Mouse (Mus musculus) embryonic facial prominence, embryonic 15.5 days (tissue): Measurements from ENCODE around the gene Lamtor3. TPM values are rescaled to one million over a fixed set of nuclear protein-coding genes. Genes with fewer than 3 reads are reported as not detected.

Experiments
- ATAC-seq: fragments of 200-750 bp; cut with Nextera tagmentation; 2 replicates; pipeline ENCODE4 v1.8.0; 2017; ENCODE audit warnings: low read depth, moderate TSS enrichment; ENCODE audit not compliant: insufficient number of reproducible peaks, low FRiP score, low TSS enrichment
- H3K27ac ChIP-seq: fragments of 300-500 bp; sonication (generic); replicated peaks from 2 replicates; pipeline ENCODE4 v1.5.1; 2015; ENCODE audit warnings: mild to moderate bottlenecking, inconsistent platforms
- H3K27me3 ChIP-seq: fragments of 300-500 bp; sonication (generic); 2 replicates; pipeline ENCODE4 v1.6.1; 2015; ENCODE audit warnings: inconsistent platforms
- H3K36me3 ChIP-seq: fragments of 300-500 bp; sonication (generic); 2 replicates; pipeline ENCODE4 v1.6.1; 2015; ENCODE audit warnings: mild to moderate bottlenecking, inconsistent platforms
- H3K4me1 ChIP-seq: fragments of 300-500 bp; sonication (generic); 2 replicates; pipeline ENCODE4 v1.6.1; 2015; ENCODE audit warnings: inconsistent platforms
- H3K4me2 ChIP-seq: fragments of 300-500 bp; sonication (generic); replicated peaks from 2 replicates; pipeline ENCODE4 v1.6.1; 2015; ENCODE audit warnings: mild to moderate bottlenecking, inconsistent platforms
- H3K4me3 ChIP-seq: fragments of 300-500 bp; sonication (generic); replicated peaks from 2 replicates; pipeline ENCODE4 v1.5.1; 2015; ENCODE audit warnings: mild to moderate bottlenecking, inconsistent platforms
- H3K9ac ChIP-seq: fragments of 300-500 bp; sonication (generic); 2 replicates; pipeline ENCODE4 v1.6.1; 2015; ENCODE audit warnings: inconsistent platforms
- H3K9me3 ChIP-seq: fragments of 300-500 bp; sonication (generic); replicated peaks from 2 replicates; pipeline ENCODE4 v1.6.1; 2016; ENCODE audit warnings: inconsistent platforms
- WGBS: fragments of 180-500 bp; shearing (Covaris S2); methylation state at CpG from one replicate; pipeline ENCODE4 v1.1.7; 2015; 5-methylcytosine and 5-hydroxymethylcytosine counted together
- polyA plus RNA-seq: library from polyadenylated mRNA; unstranded; fragments of >200 nt; fragmentation: Nextera tagmentation; extraction: Ambion mirVana; gene quantifications from 2 replicates; pipeline ENCODE4 v1.2.1, GENCODE M21; 2015

The Lamtor3 gene
- polyA plus RNA-seq, 1 experiment from 2014 or later: 110 TPM

DNA sequence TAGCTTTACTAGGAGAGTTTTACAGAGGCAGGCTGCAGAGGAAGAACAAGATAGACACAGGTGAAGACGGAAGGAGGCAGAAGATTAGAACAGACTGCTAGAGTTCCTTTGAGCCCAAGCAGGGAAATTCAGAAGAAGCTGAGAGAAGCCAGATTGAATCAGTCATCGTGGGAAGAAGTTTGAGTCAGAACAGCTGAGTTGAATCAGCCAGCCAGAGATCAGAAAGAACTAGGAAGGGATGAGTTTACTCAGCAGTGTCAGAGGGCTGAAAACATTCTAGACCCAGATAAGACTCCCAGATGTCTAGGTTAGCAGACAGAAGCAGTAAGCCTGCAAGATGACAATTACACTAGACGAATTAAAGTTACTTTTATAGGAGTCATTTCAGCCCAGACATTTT is 15.7 kb downstream of the Lamtor3 start:
- Histone ChIP-seq H3K9me3 (no peaks in the 10 kb centered on the region), H3K4me1 (0 out of 2 replicates have a peak, but pooled peaks cover 3% of the 10 kb centered on the region), H3K9ac (no peak overlapping the region), H3K36me3 (peaks cover 11% of the 10 kb centered on the region), H3K4me3 (no peak overlapping the region), H3K4me2 (no peak overlapping the region), H3K27me3 (no peaks in the 10 kb centered on the region), H3K27ac (no peak overlapping the region)
- ATAC-seq: no peak
- 60% methylated on average over 3 of the region's 3 CpGs for WGBS

DNA sequence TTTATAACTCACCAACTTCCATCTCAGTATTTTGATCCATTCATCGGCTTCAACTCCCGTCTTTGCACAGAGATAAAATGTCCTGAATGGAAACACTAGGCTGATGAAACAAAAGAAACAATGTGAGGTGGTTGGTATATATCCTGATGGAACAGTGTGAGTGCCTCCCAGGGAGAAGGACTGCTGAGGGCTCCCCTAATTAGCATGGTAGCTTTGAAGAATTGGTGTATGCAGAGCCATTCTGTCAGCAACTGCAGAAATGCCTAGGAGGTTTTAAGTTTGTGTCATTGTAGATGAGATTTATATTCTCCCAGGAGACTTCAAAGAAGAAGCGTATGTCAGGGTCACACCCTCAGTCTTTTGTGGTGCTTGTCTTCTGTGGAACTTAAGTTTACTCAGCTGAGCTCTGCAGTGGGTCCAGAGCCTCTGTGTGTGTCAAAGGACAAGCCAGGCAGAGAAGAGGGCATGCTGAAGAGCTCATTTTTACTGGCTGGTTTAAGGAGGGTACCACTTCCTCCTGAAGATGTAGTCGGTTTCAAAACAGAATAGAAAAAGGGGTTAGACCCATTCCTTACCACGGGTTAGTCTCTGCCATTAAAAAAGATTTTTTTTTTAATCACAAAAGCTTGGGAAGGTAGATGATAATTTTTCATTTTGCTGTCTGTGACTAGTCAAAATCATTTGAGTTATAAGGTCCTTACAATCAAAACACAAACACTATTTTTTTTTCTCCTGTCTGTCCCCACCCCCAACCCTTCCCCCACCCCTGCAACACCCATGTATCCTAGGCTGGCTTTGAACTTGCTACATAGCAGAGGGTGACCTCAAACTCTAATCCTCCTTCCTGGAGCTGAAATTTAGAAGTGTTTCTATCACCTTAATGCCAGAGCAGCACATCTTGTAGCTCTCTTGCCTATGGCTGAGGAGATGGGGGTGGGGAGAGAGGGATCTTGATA is 17.5 kb downstream of the Lamtor3 start:
- WGBS: 55% methylated on average over 5 of the region's 5 CpGs
- H3K4me2 ChIP-seq: no peak overlapping the region
- no peaks in the 10 kb centered on the region for H3K27me3 ChIP-seq
- H3K9me3 ChIP-seq: no peaks in the 10 kb centered on the region
- H3K9ac ChIP-seq: no peak overlapping the region
- no peak overlapping the region for H3K27ac ChIP-seq
- ATAC-seq: no peak
- 0 out of 2 replicates have a peak, but pooled peaks cover 3% of the 10 kb centered on the region for H3K4me1 ChIP-seq
- H3K4me3 ChIP-seq: no peak overlapping the region
- no peaks in the 10 kb centered on the region; the same call in 1 of the 2 replicates for H3K36me3 ChIP-seq

- WGBS: 27% methylated on average over 6 of the region's 6 CpGs
- Histone ChIP-seq H3K36me3 (no peaks in the 10 kb centered on the region; the same call in 1 of the 2 replicates), H3K4me3 (no peak overlapping the region)
Measured at GRCm38 (mm10) chr3:137936541-137936940, 18.2 kb downstream of the Lamtor3 start.

DNA sequence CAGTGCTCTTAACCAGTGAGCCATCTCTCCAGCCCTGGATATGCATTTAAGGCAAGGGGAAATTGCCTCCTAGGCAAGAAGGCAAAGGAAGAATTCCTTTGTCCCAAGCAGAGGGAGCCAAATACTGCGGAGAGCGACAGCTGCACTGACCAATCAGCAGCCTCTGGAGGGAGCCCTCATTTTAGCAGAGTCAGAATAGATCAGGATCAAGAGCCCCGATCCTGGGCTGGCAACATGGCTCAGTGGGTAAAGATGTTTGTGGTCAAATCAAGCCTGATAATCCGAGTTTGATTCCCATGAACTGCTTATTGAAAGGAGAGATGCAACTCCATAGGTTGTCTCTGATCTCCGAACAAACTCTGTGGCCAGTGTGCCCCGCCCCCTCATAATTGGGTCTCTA is 20.3 kb downstream of the Lamtor3 start:
- H3K27ac ChIP-seq: no peak overlapping the region
- 39% methylated on average over 6 of the region's 6 CpGs for WGBS
- no peaks in the 10 kb centered on the region for H3K9me3 ChIP-seq
- no peak overlapping the region for H3K9ac ChIP-seq
- no peaks in the 10 kb centered on the region for H3K36me3 ChIP-seq
- H3K27me3 ChIP-seq: no peaks in the 10 kb centered on the region
- peak overlapping the region; percentile 10; the same call in 1 of the 2 replicates for H3K4me3 ChIP-seq
- peak overlapping the region; percentile 34 for H3K4me2 ChIP-seq
- no peak for ATAC-seq
- 0 out of 2 replicates have a peak, but pooled peaks cover 3% of the 10 kb centered on the region for H3K4me1 ChIP-seq

More at GRCm38 (mm10) chr3:137936541-137936940, 18.2 kb downstream of the Lamtor3 start:
- Histone ChIP-seq H3K4me2 (no peak overlapping the region), H3K27me3 (no peaks in the 10 kb centered on the region), H3K27ac (no peak overlapping the region), H3K9ac (no peak overlapping the region), H3K9me3 (no peaks in the 10 kb centered on the region), H3K4me1 (0 out of 2 replicates have a peak, but pooled peaks cover 3% of the 10 kb centered on the region)
- no peak for ATAC-seq

GRCm38 (mm10) chr3:137940757-137941156 is 22.5 kb downstream of the Lamtor3 start:
- no peak overlapping the region for H3K4me2 ChIP-seq
- H3K4me1 ChIP-seq: 0 out of 2 replicates have a peak, but pooled peaks cover 3% of the 10 kb centered on the region
- H3K27me3 ChIP-seq: no peaks in the 10 kb centered on the region
- ATAC-seq: no peak
- H3K27ac ChIP-seq: no peak overlapping the region
- H3K9ac ChIP-seq: no peak overlapping the region
- no peaks in the 10 kb centered on the region for H3K9me3 ChIP-seq
- 61% methylated on average over 4 of the region's 4 CpGs for WGBS
- H3K4me3 ChIP-seq: no peak overlapping the region
- no peaks in the 10 kb centered on the region for H3K36me3 ChIP-seq

GRCm38 (mm10) chr3:137941555-137941954 is 23.2 kb downstream of the Lamtor3 start:
- 0 out of 2 replicates have a peak, but pooled peaks cover 3% of the 10 kb centered on the region for H3K4me1 ChIP-seq
- H3K27me3 ChIP-seq: no peaks in the 10 kb centered on the region
- ATAC-seq: no peak
- H3K4me3 ChIP-seq: no peak overlapping the region
- H3K27ac ChIP-seq: no peak overlapping the region
- H3K36me3 ChIP-seq: no peaks in the 10 kb centered on the region
- no peaks in the 10 kb centered on the region for H3K9me3 ChIP-seq
- no peak overlapping the region for H3K4me2 ChIP-seq
- no peak overlapping the region for H3K9ac ChIP-seq

DNA sequence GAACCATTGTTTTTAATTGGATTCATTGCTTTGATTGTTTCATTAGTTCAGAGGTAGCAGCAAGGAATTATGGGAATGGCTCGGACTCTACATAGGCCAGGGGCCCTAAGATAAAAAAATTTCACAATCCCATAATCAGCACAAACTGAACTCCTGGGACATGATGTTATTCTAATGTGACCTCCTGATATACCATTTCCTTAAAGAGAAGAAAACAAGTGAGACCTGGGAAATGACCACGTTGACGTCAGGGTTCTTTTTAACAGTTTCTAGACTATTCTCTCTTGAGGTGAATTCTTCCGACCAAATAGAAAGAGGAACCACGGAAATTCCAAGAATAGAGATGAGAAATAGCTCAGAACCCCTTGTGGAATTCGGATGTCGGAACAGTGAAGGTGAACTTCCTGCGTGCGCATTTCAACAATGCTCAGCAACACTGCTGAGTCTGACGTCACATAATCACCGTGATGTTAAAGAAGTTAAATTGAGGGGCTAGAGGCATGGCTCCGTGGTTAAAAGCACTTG is 23.9 kb downstream of the Lamtor3 start:
- 86% methylated on average over 12 of the region's 12 CpGs for WGBS
- H3K4me3 ChIP-seq: no peak overlapping the region
- no peak overlapping the region for H3K27ac ChIP-seq
- H3K4me1 ChIP-seq: 0 out of 2 replicates have a peak, but pooled peaks cover 3% of the 10 kb centered on the region
- no peaks in the 10 kb centered on the region for H3K9me3 ChIP-seq
- no peak overlapping the region for H3K4me2 ChIP-seq
- ATAC-seq: no peak
- H3K27me3 ChIP-seq: no peaks in the 10 kb centered on the region
- no peaks in the 10 kb centered on the region for H3K36me3 ChIP-seq
- no peak overlapping the region for H3K9ac ChIP-seq

GRCm38 (mm10) chr3:137943737-137944154 is 25.4 kb downstream of the Lamtor3 start:
- no peaks in the 10 kb centered on the region for H3K9me3 ChIP-seq
- H3K4me2 ChIP-seq: no peak overlapping the region
- H3K36me3 ChIP-seq: no peaks in the 10 kb centered on the region
- no peak overlapping the region for H3K9ac ChIP-seq
- no peak overlapping the region for H3K4me3 ChIP-seq
- WGBS: 64% methylated on average over 6 of the region's 6 CpGs
- H3K27ac ChIP-seq: no peak overlapping the region
- 0 out of 2 replicates have a peak, but pooled peaks cover 2% of the 10 kb centered on the region for H3K4me1 ChIP-seq
- H3K27me3 ChIP-seq: no peaks in the 10 kb centered on the region
- no peak for ATAC-seq

- Histone ChIP-seq H3K4me1 (peaks cover under 1% of the 10 kb centered on the region; the same call in 1 of the 2 replicates), H3K27ac (no peak overlapping the region), H3K9me3 (no peaks in the 10 kb centered on the region), H3K27me3 (no peaks in the 10 kb centered on the region), H3K4me2 (no peak overlapping the region), H3K4me3 (no peak overlapping the region), H3K9ac (no peak overlapping the region), H3K36me3 (no peaks in the 10 kb centered on the region)
- no peak for ATAC-seq
- WGBS: 89% methylated on average over 3 of the region's 3 CpGs
Measured at GRCm38 (mm10) chr3:137946827-137947226, 28.5 kb downstream of the Lamtor3 start.

DNA sequence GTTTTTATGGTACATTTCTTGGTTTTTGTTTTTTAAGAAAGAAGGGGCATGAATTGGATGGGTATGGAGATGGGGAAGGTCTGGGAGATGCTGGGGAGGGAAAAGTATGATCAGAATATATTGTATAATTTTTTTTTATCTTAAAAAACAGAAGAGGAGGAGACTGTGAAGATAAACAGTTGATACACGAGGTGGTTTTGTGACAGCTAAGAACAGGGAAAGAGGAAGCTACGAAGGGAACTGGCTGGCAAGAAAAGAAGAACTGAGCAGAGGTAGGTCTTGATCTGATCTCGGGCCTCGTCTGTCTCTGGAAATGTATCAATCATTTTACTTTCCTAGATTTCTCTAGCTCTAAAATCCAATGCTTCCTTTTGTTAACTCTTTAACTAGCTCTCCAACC is 29.2 kb downstream of the Lamtor3 start:
- Histone ChIP-seq H3K27ac (no peak overlapping the region), H3K4me2 (no peak overlapping the region), H3K9me3 (no peaks in the 10 kb centered on the region), H3K36me3 (no peaks in the 10 kb centered on the region), H3K4me3 (no peak overlapping the region), H3K27me3 (no peaks in the 10 kb centered on the region), H3K9ac (no peak overlapping the region), H3K4me1 (peaks cover 7% of the 10 kb centered on the region)
- whole genome bisulfite sequencing: 82% methylated on average over 4 of the region's 4 CpGs
- no peak for ATAC-seq

GRCm38 (mm10) chr3:137950191-137950885 is 32.0 kb downstream of the Lamtor3 start:
- no peaks in the 10 kb centered on the region for H3K36me3 ChIP-seq
- H3K9me3 ChIP-seq: no peaks in the 10 kb centered on the region
- H3K4me1 ChIP-seq: peaks cover 21% of the 10 kb centered on the region
- no peak overlapping the region for H3K9ac ChIP-seq
- H3K27ac ChIP-seq: no peak overlapping the region
- H3K4me3 ChIP-seq: no peak overlapping the region
- WGBS: 81% methylated on average over 10 of the region's 10 CpGs
- no peak for ATAC-seq
- no peaks in the 10 kb centered on the region for H3K27me3 ChIP-seq
- no peak overlapping the region for H3K4me2 ChIP-seq
